Mouse (Mus musculus) c-Kit-positive CD71-negative TER-119-negative erythroid progenitor cells, embryonic 14.5 days (primary cell): ENCODE results near the gene Top1.

Experiments
- DNase-seq: peaks from one replicate; pipeline ENCODE4 v3.0.0-alpha.2; 2013; ENCODE audit warnings: low read depth

Top1 gene

DNA sequence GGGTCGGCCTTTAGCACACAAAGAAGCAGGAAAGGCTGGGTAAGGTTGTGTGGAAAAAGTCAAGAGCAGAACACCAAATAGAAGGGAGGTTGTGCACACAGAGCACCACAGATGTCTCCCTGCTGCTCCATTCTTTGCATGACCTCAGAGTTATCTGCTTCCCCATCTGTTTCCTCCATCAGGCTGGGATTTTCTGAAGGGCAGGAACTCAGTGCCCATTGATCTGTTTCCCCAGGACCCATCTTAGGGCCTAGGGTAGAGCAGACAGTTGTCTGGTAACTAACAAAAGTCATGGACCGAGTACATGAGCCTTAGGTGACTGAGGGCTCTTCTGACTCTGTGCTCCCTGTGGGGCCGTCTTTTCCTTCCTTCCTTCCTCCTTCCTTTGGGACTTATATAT is 95.9 kb downstream of the Top1 start:
- DNase-seq = no peak

DNA sequence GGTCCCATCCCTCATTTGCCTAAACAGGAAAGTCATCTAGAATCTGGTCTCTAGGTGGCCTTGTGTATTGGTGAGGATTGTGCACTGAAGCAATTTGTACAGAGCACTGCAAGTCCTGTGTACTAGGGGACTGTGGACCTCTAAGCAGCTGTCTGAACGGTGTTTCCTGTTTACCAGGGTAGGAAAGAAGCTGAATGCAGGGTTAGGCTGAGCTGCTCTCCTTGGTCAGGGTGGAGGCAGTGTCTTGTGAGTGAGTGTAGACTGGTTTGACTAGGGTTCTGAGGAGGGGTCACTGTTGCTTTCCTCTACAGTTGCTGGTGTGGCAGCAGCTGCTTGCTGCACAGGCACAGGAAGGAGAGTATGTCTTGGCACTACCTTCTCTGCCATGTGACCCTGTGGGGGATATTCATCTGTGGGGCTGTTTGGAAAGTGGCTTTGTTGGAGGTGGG is 96.5 kb downstream of the Top1 start:
- DNase-seq = no peak

DNA sequence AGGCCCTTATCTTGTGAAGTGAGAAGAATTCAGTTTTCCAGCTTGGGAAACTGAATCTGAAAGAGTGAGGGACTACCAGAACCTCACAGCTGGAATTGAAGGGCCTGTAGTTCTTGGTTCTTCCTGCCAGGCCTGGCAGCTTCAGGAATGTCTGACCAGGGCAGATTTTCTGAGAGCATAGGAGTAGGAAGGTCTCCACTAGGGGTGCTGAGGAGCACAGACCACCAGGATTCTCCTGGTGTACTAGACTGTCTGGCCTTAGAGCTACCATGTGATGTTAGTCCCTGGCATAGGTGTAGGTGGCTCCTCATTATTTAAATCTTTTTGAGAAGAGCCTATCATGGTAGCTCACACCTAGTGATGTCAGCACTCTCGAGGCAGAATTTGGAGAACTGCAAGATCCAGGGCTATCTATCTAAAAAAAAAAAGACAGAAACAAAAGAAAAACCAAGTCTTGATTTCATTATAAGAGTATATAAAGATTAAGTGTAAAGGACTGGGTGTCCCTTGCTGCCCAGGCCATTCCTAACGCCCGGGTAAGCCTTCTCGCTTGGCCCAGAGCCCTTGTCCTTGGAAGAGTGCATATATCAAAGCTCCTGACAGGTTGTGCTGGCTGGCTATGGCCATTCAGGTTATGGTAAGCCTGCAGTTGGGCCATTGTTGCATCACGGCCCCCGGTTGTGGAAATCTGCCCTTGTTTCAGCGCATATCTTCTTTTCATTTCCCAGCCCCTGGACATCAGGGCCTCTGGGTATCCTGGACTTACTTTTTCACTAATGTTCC is 98.5 kb downstream of the Top1 start:
- no peak for DNase-seq

DNA sequence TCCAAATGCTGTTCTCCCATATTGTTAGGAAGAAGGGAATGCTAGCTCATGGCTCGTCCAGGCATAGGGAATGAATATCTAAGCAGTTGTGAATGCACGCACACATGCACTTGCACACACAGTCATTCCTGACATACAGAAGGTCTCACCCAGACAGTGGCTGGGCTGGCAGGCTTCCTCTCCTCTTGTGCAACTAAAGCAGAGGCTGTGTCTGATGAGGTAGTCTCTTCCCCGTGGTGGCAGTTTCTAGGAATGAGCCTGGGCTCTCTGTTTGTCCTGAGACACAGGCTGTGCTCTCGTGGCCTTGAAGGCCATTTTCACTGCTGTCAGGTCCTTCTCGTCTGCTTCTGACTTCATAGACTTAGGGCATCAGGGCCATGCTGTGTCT is 99.1 kb downstream of the Top1 start:
- no peak for DNase-seq

DNA sequence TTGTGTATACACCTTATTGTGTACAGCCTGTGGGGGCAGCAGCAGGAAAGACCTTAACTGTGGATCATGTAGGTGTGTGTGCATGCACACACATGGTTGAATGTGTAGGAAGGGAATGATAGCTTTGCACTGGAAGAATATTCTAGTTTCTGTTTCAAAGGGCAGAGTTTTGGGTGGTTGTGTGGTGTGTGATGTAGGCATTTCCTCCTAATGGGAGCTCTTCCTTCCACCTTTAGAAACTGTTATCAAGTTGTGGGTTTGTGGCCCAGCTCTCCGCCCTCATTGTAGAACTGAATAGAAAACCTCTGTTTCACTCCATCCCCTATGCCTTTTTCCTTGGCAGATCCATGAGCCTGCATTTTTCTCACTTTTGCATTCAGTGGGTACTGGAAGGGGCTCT is 99.8 kb downstream of the Top1 start:
- no peak for DNase-seq

DNA sequence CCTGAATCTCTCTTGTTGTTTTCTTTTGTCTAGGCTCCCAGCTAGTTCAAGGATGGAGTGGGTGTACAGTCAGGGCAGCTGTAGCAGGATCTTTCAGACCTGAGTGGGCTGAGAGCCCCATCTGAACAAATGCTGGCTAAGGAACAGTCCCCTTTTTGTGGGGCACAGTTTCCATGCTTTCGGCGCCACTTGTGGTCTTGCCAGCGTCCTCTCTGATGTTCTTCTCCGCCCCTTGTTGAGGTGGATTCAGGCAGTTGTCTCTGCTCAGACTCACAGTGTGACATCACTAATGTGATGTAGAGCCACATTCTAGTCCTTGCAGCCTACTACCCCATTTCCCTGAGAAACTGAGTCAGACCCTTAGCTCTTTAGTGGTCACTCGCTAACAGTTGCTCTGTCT is 100.9 kb downstream of the Top1 start:
- no peak for DNase-seq

DNA sequence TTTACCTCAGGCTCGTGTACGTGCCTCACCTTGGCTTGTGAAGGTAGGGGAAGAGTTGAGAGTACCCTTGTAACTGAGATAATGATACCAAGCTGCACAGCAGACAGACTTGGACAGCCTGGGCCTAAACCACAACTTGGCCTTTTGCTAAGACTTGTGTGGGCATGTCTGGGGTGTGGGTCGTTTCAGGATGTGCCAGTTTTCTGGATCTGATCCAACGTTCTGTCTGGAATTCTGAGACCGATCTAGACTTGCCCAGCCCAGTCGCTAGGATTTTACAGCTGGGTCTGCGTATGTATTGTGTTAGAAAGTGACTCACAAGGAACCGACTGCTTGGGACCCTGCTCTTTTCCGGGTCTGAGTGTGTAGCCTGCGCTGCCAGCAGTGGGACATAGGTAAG is 101.4 kb downstream of the Top1 start:
- DNase-seq = no peak

DNA sequence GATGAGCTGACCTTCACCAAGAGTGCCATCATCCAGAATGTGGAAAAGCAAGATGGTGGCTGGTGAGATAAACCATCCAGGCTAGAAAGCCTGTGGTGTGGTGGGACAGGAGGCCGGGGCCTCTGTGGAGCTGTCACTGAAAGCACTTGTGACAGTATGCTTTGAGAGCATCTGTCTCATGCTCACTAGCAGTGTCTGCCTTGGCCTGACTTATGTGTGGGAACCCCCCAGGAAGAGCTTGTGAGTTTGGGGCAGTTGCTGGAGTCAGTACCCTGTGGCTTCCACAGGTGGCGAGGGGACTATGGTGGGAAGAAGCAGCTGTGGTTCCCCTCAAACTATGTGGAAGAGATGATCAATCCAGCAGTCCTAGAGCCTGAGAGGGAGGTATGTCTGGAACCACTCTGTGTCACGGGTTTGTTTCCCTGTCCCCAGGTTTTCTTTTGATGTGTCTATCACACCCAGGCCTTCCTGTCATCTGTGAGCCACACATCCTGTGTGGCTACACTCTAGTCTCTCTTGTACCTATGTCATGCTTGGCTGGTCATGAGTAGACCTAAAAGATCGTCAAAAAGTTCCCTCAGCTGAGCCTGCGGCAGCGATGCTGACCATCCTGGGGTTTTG is 111.0 kb downstream of the Top1 start:
- DNase-seq = no peak

DNA sequence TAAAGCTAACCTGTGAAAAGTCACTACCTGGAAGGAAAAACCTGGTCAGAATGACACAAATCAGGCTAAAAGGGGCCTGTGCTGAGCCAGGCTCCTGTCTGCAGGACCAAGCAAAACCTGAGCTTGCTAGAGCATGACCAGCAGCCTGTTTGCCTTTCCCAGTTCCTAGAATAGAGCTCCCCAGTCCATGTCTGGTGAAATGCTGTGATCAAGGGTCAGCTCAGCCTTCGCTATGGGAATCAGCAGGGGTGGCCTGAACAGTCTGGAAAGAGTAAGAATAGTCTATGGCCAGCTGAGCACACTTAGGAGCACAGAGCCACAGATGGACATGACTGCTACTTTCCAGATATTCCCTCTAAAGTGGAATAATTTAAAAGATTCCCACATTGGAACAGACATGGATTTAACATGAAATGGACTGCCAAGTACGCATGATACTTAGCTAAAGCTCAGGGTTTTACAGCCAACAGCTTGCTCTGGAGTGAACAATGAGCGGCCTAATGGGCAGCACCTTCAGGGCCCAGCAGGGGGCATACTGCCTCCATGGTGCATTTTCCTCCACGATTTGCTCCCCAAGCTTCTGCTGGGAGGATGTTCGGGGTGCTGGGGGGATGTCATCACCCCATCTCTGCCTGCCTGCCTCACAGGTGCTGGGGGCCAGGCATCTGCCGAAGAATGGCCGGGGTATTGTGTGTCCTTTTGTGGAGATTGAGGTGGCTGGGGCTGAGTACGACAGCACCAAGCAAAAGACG is 114.9 kb downstream of the Top1 start:
- DNase-seq = no peak

DNA sequence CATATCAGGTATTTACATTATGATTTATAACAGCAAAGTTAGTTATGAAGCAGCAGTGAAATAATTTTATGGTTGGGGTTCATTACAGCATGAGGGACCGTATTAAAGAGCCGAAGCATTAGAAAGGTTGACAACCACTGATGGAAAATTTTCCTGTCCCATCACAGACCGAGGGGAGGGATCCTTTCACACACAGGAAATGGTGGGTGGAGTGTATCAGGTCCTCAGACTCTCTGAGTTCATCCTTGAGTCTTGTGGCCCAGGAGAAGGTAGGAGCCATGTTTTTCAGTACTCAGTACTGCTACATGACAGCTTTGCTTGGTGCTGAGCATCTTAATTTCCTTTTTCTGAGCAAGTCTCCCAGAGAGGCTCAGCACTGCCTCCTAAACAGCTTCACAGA is 118.1 kb downstream of the Top1 start:
- no peak for DNase-seq

DNA sequence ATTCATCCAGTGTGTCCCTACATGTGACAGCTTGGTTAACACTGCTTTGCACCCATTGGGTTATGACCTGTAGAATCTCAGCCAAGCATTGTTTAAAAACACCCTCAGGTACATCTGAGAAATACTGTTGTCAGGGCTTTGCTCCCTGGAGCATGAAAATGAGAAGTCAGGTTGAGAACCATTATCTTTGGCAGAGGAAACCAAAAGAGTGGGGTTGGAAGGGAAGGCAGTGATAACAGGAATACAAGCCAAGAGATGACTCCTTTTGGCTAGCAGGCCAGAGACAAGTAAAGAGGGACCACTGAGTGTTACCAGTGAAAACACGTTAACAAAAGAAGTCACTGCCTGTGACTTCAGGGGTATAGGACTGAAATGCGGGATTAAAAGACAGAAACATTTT is 118.7 kb downstream of the Top1 start:
- no peak for DNase-seq

DNA sequence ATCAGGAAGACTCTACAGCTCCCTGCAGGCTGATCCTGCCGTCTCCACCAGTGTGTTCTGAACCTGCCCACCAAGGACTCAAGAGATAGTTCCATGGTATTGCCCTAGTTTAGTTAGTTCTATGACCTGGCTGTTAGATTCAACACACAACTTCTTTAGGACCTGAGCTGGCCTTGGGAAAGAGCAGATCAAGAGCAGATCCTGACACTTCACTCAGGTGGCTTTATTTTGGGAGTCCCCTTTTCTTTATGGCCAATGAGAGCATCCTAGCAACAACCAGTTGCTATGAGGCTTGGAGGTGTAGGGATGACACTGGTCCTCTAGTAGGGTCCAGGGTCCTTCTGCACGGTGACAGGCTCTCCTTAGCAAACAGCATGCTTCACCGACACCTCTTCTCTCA is 119.4 kb downstream of the Top1 start:
- no peak for DNase-seq

DNA sequence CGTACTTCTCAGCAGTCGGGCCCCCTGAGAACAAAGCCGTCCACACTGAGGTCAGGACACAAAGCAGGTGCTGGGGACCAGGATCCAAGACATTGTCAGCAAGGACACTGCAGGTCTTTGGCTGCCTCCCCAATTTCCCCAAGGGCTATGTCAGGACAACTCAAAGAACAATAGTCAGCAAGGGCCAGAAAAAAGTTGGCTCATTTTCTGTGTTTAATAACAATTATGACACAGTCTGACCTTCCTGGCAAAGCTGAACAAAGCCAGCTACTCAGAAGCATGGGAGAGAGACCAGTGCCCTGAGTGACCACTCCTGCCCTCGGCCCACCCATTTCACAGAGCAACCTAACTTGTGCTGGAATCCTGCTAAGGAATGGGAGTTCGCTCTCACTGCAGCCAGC is 120.7 kb downstream of the Top1 start:
- DNase-seq = no peak

DNA sequence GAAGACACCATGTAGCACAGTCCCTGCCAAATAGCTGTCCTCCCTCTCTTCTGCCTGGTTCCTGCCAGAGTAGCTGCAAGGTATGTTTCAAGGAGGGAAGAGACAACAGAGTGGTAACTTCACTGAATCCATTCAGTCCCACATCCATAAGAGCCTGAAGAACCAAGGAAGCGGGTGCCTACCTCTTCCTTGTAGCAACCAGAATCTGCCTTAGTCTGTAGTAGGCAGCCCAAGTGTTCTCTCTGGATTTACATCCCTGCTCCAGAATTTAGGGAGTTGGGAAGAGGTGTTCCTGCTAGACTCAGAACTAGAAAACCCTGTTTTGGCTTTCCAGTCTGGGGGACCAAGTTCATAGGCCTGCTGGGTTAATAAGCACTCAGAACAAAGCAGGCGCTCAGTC is 121.5 kb downstream of the Top1 start:
- no peak for DNase-seq

DNA sequence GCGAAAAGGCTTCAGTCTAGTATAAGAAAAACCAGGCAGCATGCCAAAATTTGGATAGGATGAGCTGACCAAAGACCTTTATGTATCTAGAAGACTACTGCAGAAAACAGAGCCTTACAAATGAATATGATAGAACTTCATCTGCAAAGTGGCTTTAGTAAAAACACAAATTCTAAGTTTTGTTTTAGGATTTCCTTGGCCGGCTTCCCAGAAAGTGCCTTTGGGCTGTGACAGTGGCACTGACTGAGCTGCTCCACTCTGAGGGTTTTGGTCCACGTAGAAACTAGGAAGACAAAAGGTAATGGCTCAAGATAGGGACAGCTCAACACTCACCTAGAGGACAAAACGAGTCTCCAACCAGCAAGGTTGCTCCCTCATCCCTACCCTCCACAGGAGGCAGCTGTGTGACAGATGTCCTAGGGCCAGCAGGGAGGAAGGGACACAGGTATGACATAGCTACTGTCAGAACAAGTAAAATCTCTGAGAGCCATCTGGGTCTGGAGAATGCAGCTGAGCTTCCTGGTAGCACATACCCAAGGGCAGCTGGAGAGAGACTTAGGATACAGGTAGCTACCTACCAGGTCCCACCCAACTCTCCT is 122.5 kb downstream of the Top1 start:
- no peak for DNase-seq

DNA sequence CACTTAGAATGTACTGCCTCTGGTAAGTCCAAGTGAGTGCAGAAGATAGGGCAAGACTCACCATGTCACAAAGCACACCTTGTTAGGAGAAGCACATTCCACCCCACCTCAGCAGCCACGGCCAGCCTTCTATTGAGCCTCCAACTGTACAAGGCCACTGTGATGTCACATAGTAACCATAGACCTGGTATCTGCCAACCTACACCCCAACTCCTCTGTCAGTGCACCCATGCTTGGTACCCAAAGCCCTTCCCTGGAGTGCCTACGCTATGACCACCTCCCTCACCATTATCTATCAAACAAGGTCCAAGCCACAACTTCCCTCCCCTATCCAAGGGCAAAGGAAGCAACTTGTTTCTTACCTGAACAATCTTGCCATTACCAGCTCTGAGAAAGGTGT is 123.3 kb downstream of the Top1 start:
- DNase-seq = no peak

DNA sequence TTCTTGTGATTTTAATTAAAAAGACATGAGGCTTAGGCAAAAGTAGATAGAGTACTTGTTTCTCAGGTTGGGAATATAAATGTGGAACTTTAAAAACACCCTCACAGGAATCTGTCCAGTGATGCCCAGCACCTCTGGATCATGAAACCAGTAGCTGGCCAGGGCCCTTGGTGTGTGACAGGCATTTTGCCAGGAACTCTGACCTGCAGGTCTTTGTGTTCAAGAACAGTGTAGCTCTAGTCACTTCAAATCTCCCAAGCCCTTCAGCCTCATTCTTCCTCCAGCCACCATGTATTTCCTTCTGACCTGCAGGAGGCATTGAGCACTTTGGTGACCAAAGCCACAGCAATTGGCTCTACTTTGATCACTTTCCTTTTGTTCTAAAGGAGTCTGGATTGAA is 124.7 kb downstream of the Top1 start:
- DNase-seq = no peak

DNA sequence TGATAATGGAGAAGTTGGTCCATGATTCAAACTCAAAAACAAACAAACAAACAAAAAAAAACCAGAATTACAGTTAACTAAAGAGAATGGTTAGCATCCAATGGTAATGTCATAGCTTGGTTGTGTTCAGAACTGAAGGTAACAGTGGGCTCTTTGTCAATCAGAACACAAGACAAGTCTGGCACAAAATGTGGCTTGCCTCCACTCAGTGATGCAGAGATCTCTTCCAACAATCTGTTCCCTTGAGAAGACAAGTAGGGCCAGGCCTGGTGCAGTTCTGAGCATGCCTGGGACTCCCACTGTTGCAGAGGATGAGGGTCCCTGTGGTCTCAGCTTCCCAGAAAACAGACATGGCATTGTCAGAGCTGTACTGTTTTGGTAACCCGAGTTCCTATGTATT is 125.2 kb downstream of the Top1 start:
- DNase-seq = no peak

DNA sequence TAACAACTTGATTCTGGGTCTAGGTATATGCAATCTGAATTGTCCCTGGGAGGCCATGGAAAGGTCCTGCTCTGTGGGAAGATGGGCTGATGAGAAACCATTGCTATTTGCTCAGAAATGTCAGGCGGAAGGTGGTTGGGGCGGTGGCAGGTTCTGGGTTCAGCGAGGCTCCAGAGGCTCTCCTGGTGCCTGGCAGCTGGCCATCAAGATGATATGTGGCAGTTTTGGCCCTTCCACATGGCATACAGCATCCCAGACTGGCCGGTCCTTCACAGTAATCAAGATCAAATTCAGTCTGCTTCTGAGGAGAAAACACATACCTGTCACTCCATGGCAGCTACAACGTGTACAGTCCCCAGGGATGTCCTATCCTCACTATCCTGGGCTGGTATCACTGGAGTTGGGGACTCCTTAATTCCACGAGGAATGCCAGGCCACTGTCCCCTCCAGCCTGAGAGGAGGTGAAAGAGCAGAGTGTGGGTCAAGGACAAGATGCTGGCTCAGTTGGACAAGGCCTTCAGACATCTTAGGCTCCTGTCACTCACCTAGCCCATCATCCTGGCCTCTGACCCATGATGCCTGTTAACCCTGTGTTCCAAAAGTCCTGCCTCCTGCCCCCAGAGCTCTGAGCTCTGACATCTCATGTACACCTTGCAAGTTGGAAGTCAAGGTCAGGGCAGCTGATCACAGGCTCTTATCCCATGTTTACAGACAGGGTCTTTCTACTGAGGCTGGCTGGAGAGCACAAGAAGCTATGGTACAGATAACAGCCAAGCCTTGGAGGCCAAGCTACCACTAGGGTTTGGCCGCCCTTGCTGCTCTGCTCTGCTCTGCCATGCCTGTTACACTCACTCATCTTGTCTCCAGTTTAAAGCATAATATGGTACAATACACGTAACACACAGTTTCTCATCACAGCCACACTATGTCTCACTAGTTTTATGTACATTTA is 125.9 kb downstream of the Top1 start:
- no peak for DNase-seq
